Mouse (Mus musculus) erythroblast, adult 5-6 weeks (primary cell): ENCODE results near the gene Ush1g. TPM values are rescaled to one million over a fixed set of nuclear protein-coding genes. Genes with fewer than 3 reads are reported as not detected.

Experiments used
- ATAC-seq: replicated peaks from 2 replicates; pipeline ENCODE4 v1.8.0; 2016; ENCODE audit warnings: moderate number of reproducible peaks, mild to moderate bottlenecking, moderate TSS enrichment, inconsistent platforms; ENCODE audit not compliant: poor library complexity, low FRiP score, severe bottlenecking
- total RNA-seq, 2 experiments: library from RNA; stranded (forward) in 1 of 2; stranded (reverse) in 1 of 2; fragments of 150-400 nt in 1 of 2; fragments of 200-764, 138-1000 nt in 1 of 2; gene quantifications; 2 replicates each; pipeline versions ENCODE4 v1.2.3 to v1.2.4; 2015 to 2017; ENCODE audit warnings: low replicate concordance in 2 of 2

Gene Ush1g
- total RNA-seq, 2 experiments from 2014 or later, result not detected

DNA sequence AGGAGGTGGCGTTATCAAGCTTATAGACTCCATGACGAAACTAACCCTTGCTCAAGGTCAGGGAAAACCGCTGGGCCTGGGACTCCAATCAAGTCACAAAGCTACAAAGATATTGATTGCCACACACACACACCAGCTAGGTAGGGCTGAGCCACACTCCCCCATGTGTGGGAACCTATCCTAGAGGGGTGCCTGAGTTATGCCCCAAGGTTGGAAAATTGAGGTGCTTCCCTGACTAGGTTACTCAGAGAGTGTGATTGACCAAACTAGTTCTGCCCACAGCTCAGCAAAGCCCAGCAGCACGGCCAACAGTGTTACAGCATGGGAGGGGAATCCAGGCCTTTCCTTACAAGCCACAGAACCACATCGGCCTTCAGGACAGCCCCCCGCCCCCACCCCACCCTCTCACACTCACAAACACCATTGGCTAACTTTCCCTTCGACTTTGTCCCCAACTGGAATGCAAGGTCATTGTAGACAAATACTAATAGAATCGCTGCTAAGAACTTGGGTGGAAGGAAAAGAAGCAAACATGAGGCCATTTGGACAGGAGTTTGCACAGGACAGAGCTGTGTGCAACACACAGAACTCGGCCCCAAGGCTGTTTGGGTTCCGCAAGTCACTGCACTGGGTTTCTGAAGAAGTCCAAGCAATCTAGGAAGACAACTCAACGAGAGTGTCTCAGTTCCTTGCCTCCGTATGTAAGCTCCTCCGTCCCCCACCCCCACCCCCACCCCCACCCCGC lies 29.0 kb downstream of the Ush1g start:
- ATAC-seq, result no peak

DNA sequence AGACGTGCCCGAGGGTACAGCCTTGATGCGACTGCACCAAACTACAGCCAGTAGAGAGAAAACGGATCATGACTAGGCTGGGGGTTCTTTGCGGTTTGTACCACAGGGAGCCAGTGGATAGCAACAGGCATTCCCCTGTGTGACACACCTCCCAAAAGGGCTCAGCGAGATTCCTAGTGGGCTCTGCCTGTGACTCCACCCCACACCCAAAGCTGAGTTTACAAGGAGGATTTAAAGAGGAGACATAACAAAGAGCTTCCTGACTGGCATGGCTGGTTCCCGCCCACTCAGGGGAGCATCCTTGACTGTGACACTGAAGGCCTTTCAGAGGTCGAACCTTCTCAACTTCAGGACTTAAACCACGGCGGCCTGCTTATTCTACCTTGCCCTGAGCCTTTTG lies 30.3 kb downstream of the Ush1g start:
- ATAC-seq, result no peak

GRCm38 (mm10) chr11:115290919-115291318 lies 30.9 kb downstream of the Ush1g start:
- no peak for ATAC-seq

DNA sequence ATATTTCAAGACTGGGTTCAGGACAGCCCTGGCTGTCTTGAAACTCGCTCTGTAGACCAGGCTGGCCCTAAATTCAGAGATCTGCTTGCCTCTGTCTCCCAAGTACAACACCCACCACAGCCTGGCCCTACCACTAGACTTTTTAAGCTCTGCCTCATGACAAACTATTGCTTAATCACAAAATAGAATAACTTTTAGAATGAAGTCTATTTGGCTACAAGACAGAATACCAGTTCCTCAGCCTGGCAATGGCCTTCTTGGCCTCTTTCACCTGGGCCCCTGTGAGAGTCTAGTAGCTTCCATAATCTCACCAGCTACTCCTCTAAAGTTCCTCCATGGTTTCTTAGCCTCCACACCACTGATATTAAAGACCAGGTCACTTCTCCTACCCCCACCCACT lies 31.5 kb downstream of the Ush1g start:
- ATAC-seq, result no peak

DNA sequence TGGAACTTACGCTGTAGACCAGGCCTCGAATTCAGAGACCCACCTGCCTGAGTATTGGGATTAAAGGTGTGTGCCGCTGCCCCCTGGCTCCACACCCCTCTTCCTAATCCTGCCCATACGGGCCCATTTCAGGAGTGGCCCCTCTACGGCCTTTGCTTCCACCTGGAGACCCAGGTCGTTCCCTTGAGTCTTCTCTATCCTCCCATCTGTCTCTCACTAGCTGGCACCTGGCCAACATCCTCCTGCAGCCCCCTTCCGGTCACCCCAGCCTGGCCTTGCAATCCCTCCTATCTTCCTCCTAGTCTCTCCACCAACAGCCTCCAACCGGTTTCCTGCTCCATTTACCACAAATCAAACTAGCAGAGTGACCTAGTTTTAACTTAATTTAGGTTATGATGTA lies 32.0 kb downstream of the Ush1g start:
- ATAC-seq, result no peak

- ATAC-seq, result no peak
Measured at GRCm38 (mm10) chr11:115288305-115288704, 33.5 kb downstream of the Ush1g start.

DNA sequence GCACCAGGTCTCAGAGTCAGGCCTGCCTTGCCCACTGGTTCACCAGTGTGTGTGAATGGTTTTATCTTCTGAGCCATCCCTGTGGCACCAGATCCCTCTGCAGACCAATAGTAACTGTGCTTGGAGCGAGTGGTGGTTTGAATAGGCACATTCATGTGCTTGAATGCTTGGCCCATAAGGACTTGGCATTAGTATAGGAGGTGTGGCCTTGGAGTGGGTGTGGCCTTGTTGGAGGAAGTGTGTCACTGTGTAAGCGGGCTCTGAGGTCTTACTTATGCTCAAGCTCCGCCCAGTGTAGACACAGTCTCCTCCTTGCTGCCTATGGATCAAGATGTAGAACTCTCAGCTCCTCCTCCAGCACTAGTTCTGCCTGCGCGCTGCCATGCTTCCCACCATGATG lies 34.5 kb downstream of the Ush1g start:
- ATAC-seq, result no peak

- no peak for ATAC-seq
Measured at GRCm38 (mm10) chr11:115286201-115286993, 35.4 kb downstream of the Ush1g start.

DNA sequence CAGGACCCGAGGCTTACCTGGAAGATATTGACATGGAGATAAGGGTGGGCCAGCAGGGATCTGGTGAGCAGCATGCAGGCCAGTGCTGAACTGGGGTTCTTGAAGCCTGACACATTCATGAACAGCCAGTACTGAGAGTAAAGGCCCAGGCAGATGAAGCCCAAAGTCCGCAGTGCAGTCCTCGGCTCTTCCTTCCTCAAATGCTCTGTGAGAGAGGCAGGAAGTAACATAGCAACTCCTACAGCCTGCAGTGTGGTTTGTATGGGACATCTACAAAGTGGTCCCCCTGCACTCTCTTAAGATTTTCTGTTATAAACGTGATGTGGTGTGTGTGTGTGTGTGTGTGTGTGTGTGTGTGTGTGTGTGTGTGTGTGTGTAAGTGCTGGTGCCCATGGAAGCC lies 36.6 kb downstream of the Ush1g start:
- ATAC-seq, result no peak

DNA sequence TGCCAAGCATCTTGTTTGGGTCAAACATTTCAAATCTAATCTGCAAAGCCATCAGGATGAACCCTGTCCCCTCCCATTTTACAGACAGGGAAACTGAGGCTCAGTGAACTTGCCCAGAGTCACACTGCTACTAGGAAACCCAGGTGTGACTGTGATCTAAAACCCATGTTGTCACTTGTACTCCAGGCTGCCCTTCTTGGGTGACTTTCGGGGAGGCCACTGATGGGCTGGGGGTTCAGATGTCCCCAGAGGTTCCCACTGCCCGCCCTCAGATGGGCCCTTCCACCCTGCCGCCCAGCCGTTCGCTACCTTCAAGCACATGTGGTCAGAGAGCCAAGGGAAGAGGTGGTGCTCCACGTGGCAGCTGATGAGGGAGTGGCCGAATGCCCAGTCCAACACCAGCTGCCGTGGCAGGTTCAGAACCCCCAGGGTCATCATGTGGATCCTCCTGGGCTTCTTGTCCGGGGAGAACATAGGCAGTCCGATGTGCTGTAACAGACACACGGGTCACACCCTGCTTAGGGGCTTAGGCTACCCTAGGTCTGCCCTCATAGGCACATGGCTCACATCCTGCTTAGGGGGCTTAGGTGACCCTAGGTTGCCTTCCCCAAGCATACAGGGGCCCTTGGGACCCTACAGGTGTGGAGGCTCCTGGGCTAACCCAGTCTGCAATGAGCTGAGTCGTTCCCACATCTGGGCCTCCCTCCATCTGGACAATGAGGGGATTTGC lies 37.8 kb downstream of the Ush1g start:
- ATAC-seq, result no peak

GRCm38 (mm10) chr11:115283486-115283765 lies 38.4 kb downstream of the Ush1g start:
- ATAC-seq, result no peak

- ATAC-seq, result no peak
Measured at GRCm38 (mm10) chr11:115282723-115283485, 38.9 kb downstream of the Ush1g start.

DNA sequence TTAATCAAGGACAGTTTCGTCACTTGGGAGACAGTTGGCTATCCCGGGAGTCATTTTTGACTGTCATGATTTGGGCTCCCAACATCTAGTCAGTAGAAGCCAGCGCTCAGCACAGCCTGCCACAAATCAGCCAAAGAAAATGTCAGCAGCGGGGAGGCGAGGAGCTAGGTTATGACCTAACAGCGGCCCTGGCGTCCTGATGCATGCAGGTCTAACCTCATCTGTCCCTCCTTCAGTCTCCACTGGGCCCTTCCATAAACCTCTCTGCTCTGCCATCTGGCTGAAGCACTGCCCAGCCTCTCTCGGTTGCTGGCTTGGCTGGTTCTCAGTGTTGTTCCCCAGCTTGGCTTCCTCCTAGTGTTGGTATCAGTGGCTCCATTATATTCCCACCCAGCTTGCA lies 39.5 kb downstream of the Ush1g start:
- ATAC-seq, result no peak

DNA sequence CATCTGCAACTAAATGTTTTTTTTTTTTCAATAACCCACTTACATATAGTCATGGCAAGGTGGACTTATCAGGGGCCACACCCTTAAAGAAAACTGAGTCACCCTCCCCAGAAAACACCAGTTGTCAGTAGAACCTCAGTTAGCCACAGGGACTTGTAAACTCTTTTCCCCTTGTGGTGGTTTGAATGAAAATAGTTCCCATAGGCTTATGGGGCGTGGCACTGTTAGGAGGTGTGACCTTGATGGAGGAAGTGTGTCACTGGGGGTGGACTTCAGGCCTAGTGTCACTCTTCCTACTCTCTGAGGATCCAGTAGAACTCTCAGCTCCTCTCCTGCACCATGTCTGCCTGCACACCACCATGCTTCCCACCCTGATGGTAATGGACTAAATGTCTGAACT lies 42.1 kb downstream of the Ush1g start:
- ATAC-seq, result no peak

GRCm38 (mm10) chr11:115278176-115278575 lies 43.7 kb downstream of the Ush1g start:
- no peak for ATAC-seq

GRCm38 (mm10) chr11:115277604-115277975 lies 44.3 kb downstream of the Ush1g start:
- ATAC-seq, result no peak

GRCm38 (mm10) chr11:115276780-115277603 lies 44.8 kb downstream of the Ush1g start, which contains the start of gene Fdxr:
Fdxr (minus strand) TSS chr11:115277050.
- peak; percentile 92 for ATAC-seq

- ATAC-seq, result no peak
Measured at GRCm38 (mm10) chr11:115275954-115276353, 45.9 kb downstream of the Ush1g start.

- no peak for ATAC-seq
Measured at GRCm38 (mm10) chr11:115275509-115275908, 46.3 kb downstream of the Ush1g start.
